35 mouse cellular contexts compared by ENCODE assay signal in genomic region chr13:55803973-55804372, GRCm38 (mm10). TPM values are rescaled to one million over a fixed set of nuclear protein-coding genes. Genes with fewer than 3 reads are reported as not detected.
"Had no signal": no experiment of that assay in that cellular context is flagged by ENCODE, and none has a peak within 500 bp of the region (broad histone marks: within the 10 kb centered on the region; RNA-seq: fewer than 3 reads in every experiment).

No protein-coding gene starts in this region.

- ATAC-seq: forebrain, embryonic 13.5 days; forebrain, embryonic 14.5 days; forebrain, embryonic 15.5 days; forebrain, embryonic 16.5 days; forebrain, postnatal 0 days had no signal

- H3K9me3 ChIP-seq: embryonic facial prominence, embryonic 13.5 days; embryonic facial prominence, embryonic 15.5 days; forebrain, embryonic 12.5 days; forebrain, embryonic 13.5 days; forebrain, embryonic 15.5 days had no signal

- H3K27ac ChIP-seq: embryonic facial prominence, embryonic 10.5 days; embryonic facial prominence, embryonic 12.5 days; embryonic facial prominence, embryonic 13.5 days; embryonic facial prominence, embryonic 15.5 days; forebrain, embryonic 10.5 days; forebrain, embryonic 12.5 days; forebrain, embryonic 13.5 days; forebrain, embryonic 15.5 days; gastrocnemius, adult 2 months; heart, adult 2 months had no signal

- H3K27me3 ChIP-seq: embryonic facial prominence, embryonic 12.5 days; embryonic facial prominence, embryonic 13.5 days; embryonic facial prominence, embryonic 15.5 days; forebrain, embryonic 12.5 days; forebrain, embryonic 13.5 days; forebrain, embryonic 15.5 days had no signal

- H3K4me3 ChIP-seq: embryonic facial prominence, embryonic 10.5 days; embryonic facial prominence, embryonic 12.5 days; embryonic facial prominence, embryonic 13.5 days; embryonic facial prominence, embryonic 15.5 days; erythroblast, embryonic 14.5 days; forebrain, embryonic 10.5 days; forebrain, embryonic 12.5 days; forebrain, embryonic 13.5 days; forebrain, embryonic 15.5 days; gastrocnemius, adult 2 months; heart, adult 2 months had no signal

- H3K9ac ChIP-seq: embryonic facial prominence, embryonic 12.5 days; embryonic facial prominence, embryonic 13.5 days; embryonic facial prominence, embryonic 15.5 days; forebrain, embryonic 12.5 days; forebrain, embryonic 13.5 days; forebrain, embryonic 15.5 days; forebrain, postnatal 0 days had no signal

- H3K4me1 ChIP-seq: embryonic facial prominence, embryonic 10.5 days; embryonic facial prominence, embryonic 12.5 days; embryonic facial prominence, embryonic 13.5 days; embryonic facial prominence, embryonic 15.5 days; forebrain, embryonic 10.5 days; forebrain, embryonic 12.5 days; forebrain, embryonic 13.5 days; forebrain, embryonic 15.5 days had no signal

- H3K36me3 ChIP-seq: embryonic facial prominence, embryonic 10.5 days; embryonic facial prominence, embryonic 12.5 days; embryonic facial prominence, embryonic 13.5 days; embryonic facial prominence, embryonic 15.5 days; forebrain, embryonic 10.5 days; forebrain, embryonic 12.5 days; forebrain, embryonic 15.5 days had no signal

- DNase-seq: cerebellum, adult 9-11 months; cerebellum, postnatal 10 days; cerebellum, postnatal 14 days; cerebellum, postnatal 25 days; cerebellum, postnatal 36 days; embryo, embryonic 11 days; forebrain, postnatal 0 days; gastrocnemius, adult 2 months; gastrocnemius, postnatal 10 days; gastrocnemius, postnatal 14 days; gastrocnemius, postnatal 25 days; gastrocnemius, postnatal 36 days; heart, adult 18-20 months; heart, adult 2 months had no signal

- H3K4me2 ChIP-seq: embryonic facial prominence, embryonic 12.5 days; embryonic facial prominence, embryonic 13.5 days; embryonic facial prominence, embryonic 15.5 days; forebrain, embryonic 12.5 days; forebrain, embryonic 13.5 days; forebrain, embryonic 15.5 days had no signal

RNA-seq across cellular contexts. Expression of gene Catsper3, which starts 19.6 kb away (rescaled TPM):
- total RNA-seq: common myeloid progenitor, adult 5-6 weeks; forebrain, postnatal 0 days; gastrocnemius, postnatal 25 days; gastrocnemius, postnatal 4 days; granulocyte monocyte progenitor cell, adult 5-6 weeks had no signal
- polyA plus RNA-seq: embryonic facial prominence, embryonic 10.5 days; embryonic facial prominence, embryonic 11.5 days; embryonic facial prominence, embryonic 12.5 days; embryonic facial prominence, embryonic 13.5 days; embryonic facial prominence, embryonic 14.5 days; embryonic facial prominence, embryonic 15.5 days; erythroblast, embryonic 14.5 days; forebrain, embryonic 11.5 days; forebrain, embryonic 12.5 days; forebrain, embryonic 14.5 days; forebrain, embryonic 15.5 days; forebrain, embryonic 16.5 days had no signal

RNA-seq across cellular contexts. Expression of gene Pitx1, which starts 32.0 kb away (rescaled TPM):
- total RNA-seq: common myeloid progenitor, adult 5-6 weeks; forebrain, postnatal 0 days; granulocyte monocyte progenitor cell, adult 5-6 weeks; heart, adult 18-20 months; heart, adult 2 months; heart, adult 8-10 months had no signal
- polyA plus RNA-seq: cortical plate, adult 2 months; forebrain, embryonic 13.5 days; forebrain, embryonic 14.5 days; forebrain, embryonic 15.5 days; forebrain, embryonic 16.5 days; forebrain, postnatal 0 days; frontal cortex, adult 2 months; gonadal fat pad, adult 2 months had no signal
